Mouse (Mus musculus) 416B (cell line): ENCODE measurements at regions not wholly inside any gene's neighbourhood (a gene's known extent, or its start where the extent isn't known, plus 50 kb on each side); places are given as distances from the start of the nearest gene placed in this dataset.
A peak's percentile ranks its signal among the peaks of the same experiment; 100 is the strongest.
"Not testable (repeated sequence)": the region's sequence is repeated elsewhere in the genome, so short reads cannot be mapped to it uniquely, and the experiment has no call there.

Source experiments
- DNase-seq: peaks from one replicate; pipeline ENCODE4 v3.0.0; 2011; ENCODE audit warnings: low read depth

- DNase-seq, result no peak
Observed at GRCm38 (mm10) chr8:96174996-96175395, 286.6 kb upstream of the Got2 start.

- no peak for DNase-seq
Observed at GRCm38 (mm10) chr8:96164933-96165332, 276.6 kb upstream of the Got2 start.

GRCm38 (mm10) chr8:96159899-96160298 lies 271.6 kb upstream of the Got2 start:
- no peak for DNase-seq

GRCm38 (mm10) chr8:96152496-96153250 lies 264.3 kb upstream of the Got2 start:
- peak; percentile 57 for DNase-seq

GRCm38 (mm10) chr8:96152056-96152455 lies 263.7 kb upstream of the Got2 start:
- peak; percentile 50 for DNase-seq

- DNase-seq, result peak; percentile 90
Observed at GRCm38 (mm10) chr8:96151065-96151472, 262.7 kb upstream of the Got2 start.

- no peak for DNase-seq
Observed at GRCm38 (mm10) chr8:96132183-96132582, 243.8 kb upstream of the Got2 start.

GRCm38 (mm10) chr8:96128329-96128728 lies 240.0 kb upstream of the Got2 start:
- DNase-seq, result peak; percentile 29

- no peak for DNase-seq
Observed at GRCm38 (mm10) chr8:96100817-96101216, 212.5 kb upstream of the Got2 start.

GRCm38 (mm10) chr8:96092931-96093330 lies 204.6 kb upstream of the Got2 start:
- DNase-seq, result no peak

- DNase-seq, result no peak
Observed at GRCm38 (mm10) chr8:96090231-96090630, 201.9 kb upstream of the Got2 start.

GRCm38 (mm10) chr8:96068306-96068705 lies 180.0 kb upstream of the Got2 start:
- DNase-seq, result no peak

- DNase-seq, result no peak
Observed at GRCm38 (mm10) chr8:96047686-96048085, 159.3 kb upstream of the Got2 start.

GRCm38 (mm10) chr8:96042335-96042734 lies 154.0 kb upstream of the Got2 start:
- no peak for DNase-seq

GRCm38 (mm10) chr8:96040216-96040615 lies 151.9 kb upstream of the Got2 start:
- DNase-seq, result no peak

- not testable (repeated sequence) for DNase-seq
Observed at GRCm38 (mm10) chr8:96018742-96019141, 130.4 kb upstream of the Got2 start.

GRCm38 (mm10) chr8:96012002-96012401 lies 123.7 kb upstream of the Got2 start:
- peak; percentile 11 for DNase-seq

GRCm38 (mm10) chr8:95991826-95992463 lies 103.6 kb upstream of the Got2 start:
- DNase-seq, result no peak

- no peak for DNase-seq
Observed at GRCm38 (mm10) chr8:95988616-95989380, 100.5 kb upstream of the Got2 start.

GRCm38 (mm10) chr8:95987011-95987440 lies 98.7 kb upstream of the Got2 start:
- DNase-seq, result no peak

- no peak for DNase-seq
Observed at GRCm38 (mm10) chr8:95986410-95986809, 98.1 kb upstream of the Got2 start.

GRCm38 (mm10) chr8:95983690-95984089 lies 95.3 kb upstream of the Got2 start:
- no peak for DNase-seq

GRCm38 (mm10) chr8:95980405-95980804 lies 92.1 kb upstream of the Got2 start:
- DNase-seq, result no peak
